Mouse (Mus musculus): ENCODE measurements at regions not wholly inside any gene's neighbourhood (a gene's known extent, or its start where the extent isn't known, plus 50 kb on each side); places are given as distances from the start of the nearest gene placed in this dataset.

DNA sequence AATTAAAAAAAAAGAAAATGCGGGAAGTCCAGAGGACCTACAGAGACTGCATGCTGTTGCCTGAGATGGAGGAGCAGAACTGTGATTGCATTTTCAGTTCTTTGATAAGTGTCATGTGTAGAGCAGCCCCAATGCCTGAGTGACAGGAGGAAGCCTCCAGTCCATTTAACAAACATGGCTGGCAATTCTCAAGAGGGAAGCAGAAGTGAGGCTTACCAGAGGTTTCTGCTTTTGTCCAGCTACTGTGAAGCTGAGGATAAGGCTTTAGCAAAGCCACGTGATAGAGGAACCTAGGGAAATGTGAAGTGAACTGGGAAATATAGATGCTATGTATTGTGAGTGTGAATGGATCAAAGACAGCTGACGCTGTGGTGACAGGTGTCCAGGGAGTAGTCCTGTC is 56.6 kb downstream of the Sucnr1 start:
- H3K27me3 ChIP-seq (ENCODE audit: control insufficient read depth, insufficient read depth, low read length) = no peaks in the 10 kb centered on the region
- no peaks in the 10 kb centered on the region for H3K36me3 ChIP-seq (ENCODE audit: control insufficient read depth, insufficient read depth)
- no peak overlapping the region for H3K4me3 ChIP-seq (ENCODE audit: low read length)
- no peaks in the 10 kb centered on the region for H3K9me3 ChIP-seq (replicated peaks; ENCODE audit: control insufficient read depth, low read length)
- H3K4me1 ChIP-seq (ENCODE audit: control insufficient read depth, insufficient read depth, low read length) = no peaks in the 10 kb centered on the region
- H3K9ac ChIP-seq (ENCODE audit: low read length) = no peak overlapping the region
- 78% methylated on average over 3 of the region's 3 CpGs for WGBS
- H3K27ac ChIP-seq (ENCODE audit: low read length) = no peak overlapping the region
- no peak overlapping the region for H3K4me2 ChIP-seq (ENCODE audit: low read depth, low read length)
- no peak for ATAC-seq (replicated peaks; ENCODE audit: extremely low read depth, insufficient read depth, low FRiP score)

DNA sequence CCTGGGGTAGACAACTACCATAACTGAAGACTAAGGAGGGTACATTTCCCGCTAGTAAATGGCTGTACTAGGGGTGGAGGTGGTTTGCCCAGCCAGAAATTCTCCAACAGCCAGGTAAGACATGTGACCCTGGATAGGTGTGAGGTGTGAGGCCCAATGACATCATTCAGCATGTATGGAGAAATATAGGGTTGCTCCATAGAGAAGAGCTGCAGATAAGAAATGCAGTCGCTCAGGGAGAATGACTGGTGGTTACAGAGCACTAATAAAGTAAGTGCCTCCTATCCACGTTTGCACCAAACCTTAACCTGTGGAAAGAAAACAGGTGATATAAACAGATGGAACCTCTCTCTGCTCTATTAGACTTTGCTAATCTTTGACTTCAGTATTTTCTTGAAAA is 78.2 kb downstream of the Sucnr1 start:
- Histone ChIP-seq H3K9me3 (replicated peaks; ENCODE audit: control insufficient read depth, low read length) (no peaks in the 10 kb centered on the region), H3K9ac (ENCODE audit: low read length) (no peak overlapping the region), H3K4me2 (ENCODE audit: low read depth, low read length) (no peak overlapping the region), H3K27me3 (ENCODE audit: control insufficient read depth, insufficient read depth, low read length) (no peaks in the 10 kb centered on the region), H3K27ac (ENCODE audit: low read length) (no peak overlapping the region), H3K36me3 (ENCODE audit: control insufficient read depth, insufficient read depth) (no peaks in the 10 kb centered on the region), H3K4me3 (ENCODE audit: low read length) (no peak overlapping the region), H3K4me1 (ENCODE audit: control insufficient read depth, insufficient read depth, low read length) (no peaks in the 10 kb centered on the region)
- 73% methylated on average over 3 of the region's 3 CpGs for WGBS
- no peak for ATAC-seq (replicated peaks; ENCODE audit: extremely low read depth, insufficient read depth, low FRiP score)

DNA sequence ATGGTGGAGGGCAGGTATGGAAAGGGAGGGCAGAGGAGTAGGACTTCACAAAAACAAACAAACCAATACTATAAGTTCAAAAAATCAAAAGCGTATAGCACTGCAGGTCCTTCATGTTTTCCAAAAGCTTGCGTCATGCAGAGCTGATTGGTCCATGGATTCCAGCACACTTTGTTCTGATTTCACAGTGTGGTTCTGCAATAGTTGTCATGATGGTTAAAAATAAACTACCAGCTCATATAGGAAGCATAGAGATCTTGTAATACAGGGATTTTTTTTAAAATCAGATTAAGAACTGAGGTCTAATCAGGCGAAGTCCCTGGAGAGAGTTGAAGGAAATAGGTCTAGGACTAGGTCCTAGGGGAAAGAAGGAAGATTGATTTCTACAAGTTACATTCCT is 86.0 kb downstream of the Sucnr1 start:
- no peak overlapping the region for H3K9ac ChIP-seq (ENCODE audit: low read length)
- no peaks in the 10 kb centered on the region for H3K36me3 ChIP-seq (ENCODE audit: control insufficient read depth, insufficient read depth)
- no peaks in the 10 kb centered on the region for H3K27me3 ChIP-seq (ENCODE audit: control insufficient read depth, insufficient read depth, low read length)
- no peak overlapping the region for H3K4me2 ChIP-seq (ENCODE audit: low read depth, low read length)
- ATAC-seq (replicated peaks; ENCODE audit: extremely low read depth, insufficient read depth, low FRiP score) = no peak
- no peak overlapping the region for H3K4me3 ChIP-seq (ENCODE audit: low read length)
- no peaks in the 10 kb centered on the region for H3K9me3 ChIP-seq (replicated peaks; ENCODE audit: control insufficient read depth, low read length)
- no peak overlapping the region for H3K27ac ChIP-seq (ENCODE audit: low read length)
- 75% methylated on average over 3 of the region's 3 CpGs for WGBS
- peaks cover 6% of the 10 kb centered on the region; the same call in 1 of the 2 replicates for H3K4me1 ChIP-seq (ENCODE audit: control insufficient read depth, insufficient read depth, low read length)

DNA sequence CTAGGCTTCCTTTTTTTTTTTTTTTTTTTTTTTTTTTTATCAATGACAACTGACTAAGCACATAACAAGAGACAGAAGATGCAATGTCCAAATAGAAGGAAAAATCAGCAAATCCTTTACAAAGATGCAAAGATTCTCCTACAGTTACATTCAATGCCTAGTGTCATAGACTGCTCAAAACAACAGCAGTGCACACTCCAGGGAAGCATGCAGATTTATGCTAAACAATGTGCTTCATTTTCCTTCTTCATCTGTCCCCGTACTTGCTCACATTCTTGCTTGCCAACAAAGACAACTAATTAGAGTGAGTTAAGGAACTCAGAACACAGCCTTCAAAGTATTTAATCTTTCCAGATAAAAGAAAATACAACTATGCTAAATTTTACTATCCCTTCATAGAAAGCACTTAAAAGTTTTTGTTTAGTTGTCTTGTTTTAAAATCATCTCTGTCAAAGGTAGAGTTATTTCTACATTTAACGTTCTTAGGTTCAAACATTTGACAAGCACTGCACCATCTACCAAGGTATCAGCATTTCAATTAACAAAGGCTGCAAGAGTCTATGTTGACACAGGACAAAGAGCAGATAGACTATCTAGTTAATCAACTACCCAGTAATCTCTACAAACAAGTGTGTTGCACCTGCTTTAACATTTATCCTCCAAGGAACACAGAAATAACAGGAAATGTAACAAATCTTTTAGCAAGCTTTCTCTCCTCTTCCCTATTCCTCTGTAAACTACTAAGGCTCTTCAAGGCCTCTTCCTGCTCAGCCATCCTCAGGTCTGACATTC is 86.7 kb downstream of the Sucnr1 start:
- Histone ChIP-seq H3K9ac (ENCODE audit: low read length) (no peak overlapping the region), H3K27me3 (ENCODE audit: control insufficient read depth, insufficient read depth, low read length) (no peaks in the 10 kb centered on the region), H3K4me1 (ENCODE audit: control insufficient read depth, insufficient read depth, low read length) (peaks cover 6% of the 10 kb centered on the region; the same call in 1 of the 2 replicates), H3K36me3 (ENCODE audit: control insufficient read depth, insufficient read depth) (no peaks in the 10 kb centered on the region), H3K9me3 (replicated peaks; ENCODE audit: control insufficient read depth, low read length) (no peaks in the 10 kb centered on the region), H3K4me3 (ENCODE audit: low read length) (no peak overlapping the region), H3K27ac (ENCODE audit: low read length) (no peak overlapping the region), H3K4me2 (ENCODE audit: low read depth, low read length) (no peak overlapping the region)
- 41% methylated on average over 2 of the region's 2 CpGs for WGBS
- no peak for ATAC-seq (replicated peaks; ENCODE audit: extremely low read depth, insufficient read depth, low FRiP score)

DNA sequence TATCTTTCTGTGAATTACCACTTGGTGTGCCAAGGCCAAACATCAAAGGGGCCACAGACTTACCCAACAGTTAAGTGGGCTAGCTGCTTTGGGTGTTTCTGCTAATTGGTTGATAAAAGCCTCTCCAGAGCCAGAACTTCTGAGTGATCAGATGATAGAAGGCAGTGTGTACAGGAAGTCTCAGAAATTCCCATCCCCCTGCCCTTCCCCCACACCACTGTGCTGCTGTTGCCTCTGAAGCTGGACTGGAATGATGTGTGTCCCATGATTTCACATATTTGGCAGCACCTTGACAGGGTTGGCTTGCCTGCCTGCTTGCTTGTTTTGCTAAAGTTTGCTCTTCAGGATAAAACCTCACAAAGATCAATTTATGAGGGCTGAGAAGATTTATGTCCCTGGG is 87.9 kb downstream of the Sucnr1 start:
- Histone ChIP-seq H3K27me3 (ENCODE audit: control insufficient read depth, insufficient read depth, low read length) (no peaks in the 10 kb centered on the region), H3K36me3 (ENCODE audit: control insufficient read depth, insufficient read depth) (no peaks in the 10 kb centered on the region), H3K4me3 (ENCODE audit: low read length) (no peak overlapping the region), H3K4me1 (ENCODE audit: control insufficient read depth, insufficient read depth, low read length) (peaks cover 6% of the 10 kb centered on the region; the same call in 1 of the 2 replicates), H3K9ac (ENCODE audit: low read length) (no peak overlapping the region), H3K9me3 (replicated peaks; ENCODE audit: control insufficient read depth, low read length) (no peaks in the 10 kb centered on the region), H3K27ac (ENCODE audit: low read length) (no peak overlapping the region), H3K4me2 (ENCODE audit: low read depth, low read length) (no peak overlapping the region)
- no peak for ATAC-seq (replicated peaks; ENCODE audit: extremely low read depth, insufficient read depth, low FRiP score)

DNA sequence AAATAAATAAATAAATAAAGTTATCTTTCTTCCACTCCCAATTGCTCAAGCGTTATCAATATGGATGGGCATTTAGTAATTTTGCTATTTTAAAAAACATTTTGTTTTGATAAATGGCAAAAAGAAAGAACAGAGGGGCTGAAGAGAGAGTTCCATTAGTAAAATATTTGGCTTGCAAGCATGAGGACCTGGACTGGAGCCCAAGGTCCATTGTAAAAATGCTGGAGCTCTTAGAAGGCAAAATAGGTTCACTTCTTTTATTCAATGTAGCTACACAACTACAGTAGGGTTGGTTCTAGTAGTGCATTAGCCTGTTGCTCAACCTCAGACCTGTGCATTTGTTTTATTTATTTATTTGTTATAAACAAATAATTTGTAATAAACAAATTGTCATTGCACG is 102.8 kb downstream of the Sucnr1 start:
- 86% methylated on average over 2 of the region's 2 CpGs for WGBS
- Histone ChIP-seq H3K9me3 (replicated peaks; ENCODE audit: control insufficient read depth, low read length) (no peaks in the 10 kb centered on the region), H3K9ac (ENCODE audit: low read length) (no peak overlapping the region), H3K4me2 (ENCODE audit: low read depth, low read length) (no peak overlapping the region), H3K27ac (ENCODE audit: low read length) (no peak overlapping the region), H3K36me3 (ENCODE audit: control insufficient read depth, insufficient read depth) (no peaks in the 10 kb centered on the region), H3K4me1 (ENCODE audit: control insufficient read depth, insufficient read depth, low read length) (no peaks in the 10 kb centered on the region), H3K27me3 (ENCODE audit: control insufficient read depth, insufficient read depth, low read length) (no peaks in the 10 kb centered on the region), H3K4me3 (ENCODE audit: low read length) (no peak overlapping the region)
- no peak for ATAC-seq (replicated peaks; ENCODE audit: extremely low read depth, insufficient read depth, low FRiP score)

DNA sequence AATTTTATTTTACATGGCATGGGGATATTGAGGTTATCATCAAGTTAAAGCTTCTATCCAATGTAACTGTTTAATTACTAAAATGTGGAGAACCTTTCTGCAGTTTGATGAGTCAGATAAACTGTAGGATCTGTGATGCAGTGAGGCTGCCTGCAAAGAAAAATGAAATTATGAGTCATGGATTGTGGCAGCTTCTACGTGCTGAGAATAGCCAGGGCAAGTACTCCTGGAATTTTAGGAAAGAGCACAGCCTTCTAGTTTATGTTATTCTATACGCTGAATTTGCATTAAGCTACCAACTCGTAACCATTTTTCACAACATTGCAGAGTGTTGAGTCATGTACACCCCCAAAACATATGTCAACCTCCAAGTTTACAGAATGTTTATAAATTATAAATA is 114.4 kb downstream of the Sucnr1 start:
- no peak for ATAC-seq (replicated peaks; ENCODE audit: extremely low read depth, insufficient read depth, low FRiP score)
- Histone ChIP-seq H3K36me3 (ENCODE audit: control insufficient read depth, insufficient read depth) (no peaks in the 10 kb centered on the region), H3K4me2 (ENCODE audit: low read depth, low read length) (no peak overlapping the region), H3K9ac (ENCODE audit: low read length) (no peak overlapping the region), H3K4me1 (ENCODE audit: control insufficient read depth, insufficient read depth, low read length) (no peaks in the 10 kb centered on the region), H3K27ac (ENCODE audit: low read length) (no peak overlapping the region), H3K27me3 (ENCODE audit: control insufficient read depth, insufficient read depth, low read length) (no peaks in the 10 kb centered on the region), H3K9me3 (replicated peaks; ENCODE audit: control insufficient read depth, low read length) (no peaks in the 10 kb centered on the region; the same call in 1 of the 2 replicates), H3K4me3 (ENCODE audit: low read length) (no peak overlapping the region)
- 75% methylated on average over 3 of the region's 3 CpGs for WGBS

DNA sequence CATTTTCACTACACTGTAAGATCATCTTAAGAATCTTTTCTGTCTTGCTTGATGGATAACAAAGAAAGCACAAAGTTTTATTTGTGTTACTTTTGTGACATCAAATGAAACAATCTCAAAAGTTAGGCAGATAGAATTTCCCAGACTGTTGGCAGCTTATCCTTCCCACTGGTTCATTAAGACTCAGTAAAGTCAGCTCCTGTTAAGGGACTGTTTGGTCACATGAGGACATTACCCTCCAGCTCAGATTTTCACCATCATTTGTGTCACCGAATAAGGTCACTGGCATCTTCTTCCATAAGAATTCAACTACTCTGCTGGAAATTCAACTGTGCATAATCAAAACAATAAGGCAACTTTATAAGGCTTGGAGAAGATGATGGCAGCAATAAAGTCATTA is 126.3 kb downstream of the Sucnr1 start:
- Histone ChIP-seq H3K27ac (ENCODE audit: low read length) (no peak overlapping the region), H3K27me3 (ENCODE audit: control insufficient read depth, insufficient read depth, low read length) (no peaks in the 10 kb centered on the region), H3K9me3 (replicated peaks; ENCODE audit: control insufficient read depth, low read length) (no peaks in the 10 kb centered on the region), H3K4me1 (ENCODE audit: control insufficient read depth, insufficient read depth, low read length) (no peaks in the 10 kb centered on the region), H3K4me2 (ENCODE audit: low read depth, low read length) (no peak overlapping the region), H3K36me3 (ENCODE audit: control insufficient read depth, insufficient read depth) (no peaks in the 10 kb centered on the region), H3K9ac (ENCODE audit: low read length) (no peak overlapping the region), H3K4me3 (ENCODE audit: low read length) (no peak overlapping the region)
- WGBS = 80% methylated on average over 1 of the region's 1 CpGs
- ATAC-seq (replicated peaks; ENCODE audit: extremely low read depth, insufficient read depth, low FRiP score) = no peak

DNA sequence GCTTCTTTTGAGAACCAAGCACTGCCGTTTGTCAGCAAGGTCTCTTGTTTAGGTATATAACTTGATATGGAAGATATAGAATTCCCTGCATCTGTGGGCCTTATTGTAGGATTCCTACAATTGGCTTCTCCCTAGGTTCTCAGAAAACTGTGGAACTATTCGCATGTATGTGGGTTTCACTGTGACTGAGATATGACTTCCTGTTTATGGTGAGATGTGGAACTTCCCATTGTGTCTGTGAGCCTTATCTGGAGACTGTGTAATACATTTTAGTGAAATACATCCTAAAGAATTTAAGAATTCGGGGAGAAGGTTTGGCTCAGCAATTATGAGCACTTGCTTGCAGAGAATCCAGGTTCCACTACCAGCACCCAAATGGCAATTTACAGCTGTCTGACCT is 137.3 kb downstream of the Sucnr1 start:
- H3K9me3 ChIP-seq (replicated peaks; ENCODE audit: control insufficient read depth, low read length) = no peaks in the 10 kb centered on the region
- no peaks in the 10 kb centered on the region for H3K27me3 ChIP-seq (ENCODE audit: control insufficient read depth, insufficient read depth, low read length)
- WGBS = 47% methylated on average over 3 of the region's 3 CpGs
- ATAC-seq (replicated peaks; ENCODE audit: extremely low read depth, insufficient read depth, low FRiP score) = no peak
- H3K4me3 ChIP-seq (ENCODE audit: low read length) = no peak overlapping the region
- no peak overlapping the region for H3K27ac ChIP-seq (ENCODE audit: low read length)
- H3K9ac ChIP-seq (ENCODE audit: low read length) = no peak overlapping the region
- no peaks in the 10 kb centered on the region for H3K4me1 ChIP-seq (ENCODE audit: control insufficient read depth, insufficient read depth, low read length)
- H3K36me3 ChIP-seq (ENCODE audit: control insufficient read depth, insufficient read depth) = no peaks in the 10 kb centered on the region
- H3K4me2 ChIP-seq (ENCODE audit: low read depth, low read length) = no peak overlapping the region

All from heart, embryonic 16.5 days (tissue).